Mouse (Mus musculus): ENCODE measurements around the gene Txndc9.
"Not testable (repeated sequence)": the region's sequence is repeated elsewhere in the genome, so short reads cannot be mapped to it uniquely, and the experiment has no call there.

Gene Txndc9

DNA sequence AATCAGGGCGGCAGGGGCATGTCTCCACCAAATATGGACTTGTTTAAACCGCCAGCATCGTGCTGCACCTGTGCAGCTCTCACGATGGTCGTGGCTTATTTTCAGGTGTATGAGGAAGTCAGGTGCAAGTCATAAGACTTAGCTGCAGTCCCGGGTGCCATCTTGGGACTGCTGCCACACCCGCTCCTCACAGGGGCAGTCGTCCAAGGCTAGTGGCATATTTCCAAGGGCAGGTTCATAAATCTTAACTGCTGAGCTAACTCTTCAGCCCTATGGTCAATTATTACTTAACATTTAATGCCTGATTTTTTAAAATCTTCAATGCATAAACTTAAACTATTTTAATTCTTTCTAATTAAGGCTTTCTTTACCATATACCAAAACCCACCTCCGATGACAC is 21.0 kb downstream of the Txndc9 start:
- DNase-seq (ENCODE audit: low read depth, low spot score): not testable (repeated sequence)

DNA sequence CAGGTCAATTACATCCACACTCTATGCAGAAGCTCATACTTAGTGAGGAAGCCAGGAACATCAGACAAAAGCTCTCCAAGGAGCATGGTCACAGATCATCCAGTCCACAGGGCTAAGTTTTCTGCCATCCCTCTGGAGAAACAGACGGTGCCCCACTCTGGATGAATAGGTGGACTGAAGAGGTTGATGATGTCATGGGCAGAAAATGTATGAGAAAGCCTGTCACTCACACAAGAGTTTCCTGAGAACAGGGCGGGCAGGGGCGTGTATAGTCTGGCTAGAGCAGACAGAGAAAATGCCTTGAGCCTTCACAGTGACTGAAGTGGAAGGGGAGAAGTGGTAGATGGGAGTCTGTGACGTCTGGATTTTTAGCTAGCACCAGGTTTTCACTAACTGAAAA is 26.2 kb downstream of the Txndc9 start:
- no peak for DNase-seq (ENCODE audit: low read depth, low spot score)

DNA sequence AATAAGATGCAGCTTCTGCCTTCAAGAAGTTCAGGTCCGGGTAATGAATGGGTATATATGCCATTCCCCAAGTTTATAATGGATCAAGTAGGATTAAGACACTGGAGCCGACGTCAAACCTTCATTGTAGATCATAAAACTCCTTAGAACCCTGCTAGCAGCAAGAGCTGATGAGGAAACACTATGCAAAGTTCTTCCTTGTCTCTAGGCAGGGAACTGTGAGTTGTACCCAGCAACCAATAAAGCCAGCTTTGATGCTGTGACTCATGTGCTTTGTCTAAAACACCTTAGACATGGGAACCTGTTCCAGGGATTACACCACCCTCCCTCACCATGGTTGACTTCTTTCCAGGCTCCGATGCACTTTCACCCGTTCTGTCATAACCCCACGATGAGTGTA is 28.9 kb downstream of the Txndc9 start:
- no peak for DNase-seq (ENCODE audit: low read depth, low spot score)

DNA sequence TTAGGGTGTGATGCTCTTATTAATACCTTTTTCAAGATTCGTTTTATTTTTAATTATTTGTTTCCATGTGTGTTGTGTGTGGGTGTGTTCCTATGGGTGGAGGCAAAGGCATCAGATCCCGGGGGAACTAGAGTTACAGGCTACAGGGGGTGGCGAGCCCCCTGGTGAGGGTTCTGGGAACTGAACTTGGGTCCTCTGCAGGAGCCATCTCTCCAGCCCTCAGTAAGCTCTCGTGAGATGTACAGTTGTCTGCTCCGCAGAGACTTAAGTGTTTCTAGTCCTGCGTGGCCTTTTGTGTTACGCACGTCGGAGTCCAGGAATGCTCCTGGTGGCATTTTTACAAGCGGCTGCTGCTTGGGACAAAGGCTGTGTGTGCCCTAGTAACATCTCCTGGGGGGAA is 32.1 kb downstream of the Txndc9 start:
- no peak for DNase-seq (ENCODE audit: low read depth, low spot score)

DNA sequence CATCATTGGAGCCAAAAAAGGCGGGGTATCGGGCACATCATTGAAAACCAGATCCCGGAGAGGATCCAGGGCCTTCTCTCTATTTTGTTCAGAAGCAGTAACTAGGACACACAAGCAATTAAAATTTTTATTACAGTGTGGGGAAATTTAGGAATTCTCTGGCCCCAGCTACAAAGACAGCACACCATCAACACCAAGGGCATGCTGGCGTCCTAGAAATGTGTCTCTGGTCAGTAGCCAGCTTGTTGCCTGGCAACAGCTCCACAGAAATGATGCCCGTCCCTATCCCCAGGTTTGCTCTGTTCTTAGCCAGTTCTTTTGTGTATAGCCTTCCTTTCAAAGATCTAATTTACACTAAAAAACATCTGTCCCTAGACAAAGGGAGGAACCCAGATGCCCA is 38.2 kb downstream of the Txndc9 start:
- no peak for DNase-seq (ENCODE audit: low read depth, low spot score)

DNA sequence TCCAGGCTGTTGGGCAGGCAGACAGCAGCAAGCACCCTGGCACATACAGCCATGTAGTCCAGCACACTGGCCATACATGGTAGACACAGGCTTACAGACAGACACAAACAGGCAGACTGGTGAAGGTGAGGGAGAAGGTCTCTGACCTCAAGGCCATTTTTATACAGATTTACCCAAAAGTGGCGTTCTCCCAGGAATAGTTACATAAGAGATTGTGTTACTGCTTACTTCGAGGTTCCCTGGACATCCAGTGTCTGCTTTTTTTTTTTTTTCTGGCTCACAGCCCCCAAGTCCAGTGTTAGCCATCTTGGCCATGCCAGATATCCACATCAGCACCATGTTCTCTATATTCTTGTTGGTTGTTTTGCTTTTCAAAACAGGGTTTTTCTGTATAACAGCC is 39.2 kb downstream of the Txndc9 start:
- DNase-seq (ENCODE audit: low read depth, low spot score): no peak

DNA sequence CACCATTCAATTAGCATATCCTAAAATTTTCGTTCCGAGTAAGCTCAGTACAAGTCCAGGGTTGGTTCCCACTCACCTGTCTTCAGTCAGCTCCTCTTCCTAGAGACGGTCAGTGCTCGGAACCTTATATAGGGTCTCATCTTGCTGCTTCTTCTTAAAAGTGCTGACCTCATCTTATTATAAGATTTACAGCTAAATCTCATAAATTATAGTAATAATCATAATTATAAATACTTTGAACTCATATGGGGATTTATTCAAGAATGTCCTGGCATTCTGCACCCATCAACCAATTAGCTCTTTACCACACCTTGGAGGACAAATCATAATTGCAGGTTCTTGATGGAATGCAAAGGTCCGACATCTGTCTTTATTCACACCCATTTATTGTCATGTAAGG is 40.0 kb downstream of the Txndc9 start, which contains the start of gene Lyg1:
Lyg1 (minus strand) TSS at position 101 of the 400 bp plus-strand sequence.
- no peak for DNase-seq (ENCODE audit: low read depth, low spot score)

DNA sequence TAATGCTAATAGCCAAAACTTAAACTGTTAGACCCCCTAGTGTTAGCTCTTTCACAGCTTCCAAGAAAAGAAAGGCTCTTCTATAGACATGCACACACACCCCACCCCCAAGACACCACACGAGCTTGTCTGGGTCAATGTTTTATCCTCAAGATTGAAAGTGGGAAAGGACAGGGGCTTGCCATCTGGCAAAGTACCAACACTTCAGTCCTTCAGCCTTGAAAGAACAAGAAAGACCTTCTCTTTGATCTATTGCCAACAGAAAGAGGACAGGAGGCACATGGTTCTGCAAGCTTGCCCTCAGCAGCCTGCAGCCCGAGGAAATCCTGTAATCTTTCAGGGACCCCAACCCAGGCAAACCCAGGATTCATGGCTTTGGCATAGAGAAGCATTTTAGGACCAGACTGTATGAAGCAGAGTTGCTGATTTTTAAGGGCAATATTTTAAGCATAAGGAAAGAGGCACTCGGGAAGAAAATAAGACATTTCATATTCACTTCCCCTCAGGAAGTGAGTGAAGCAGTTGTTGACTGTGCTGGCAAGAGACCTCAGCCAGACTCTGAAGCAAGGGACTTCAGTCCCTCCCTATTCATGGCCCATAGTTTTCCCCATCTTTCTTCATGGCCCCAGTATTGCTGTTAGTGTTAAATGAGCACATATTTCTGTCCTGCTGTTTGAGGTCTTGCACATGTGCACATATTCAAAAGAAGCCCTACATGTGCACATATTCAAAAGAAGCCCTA is 40.8 kb downstream of the Txndc9 start:
- DNase-seq (ENCODE audit: low read depth, low spot score): no peak

DNA sequence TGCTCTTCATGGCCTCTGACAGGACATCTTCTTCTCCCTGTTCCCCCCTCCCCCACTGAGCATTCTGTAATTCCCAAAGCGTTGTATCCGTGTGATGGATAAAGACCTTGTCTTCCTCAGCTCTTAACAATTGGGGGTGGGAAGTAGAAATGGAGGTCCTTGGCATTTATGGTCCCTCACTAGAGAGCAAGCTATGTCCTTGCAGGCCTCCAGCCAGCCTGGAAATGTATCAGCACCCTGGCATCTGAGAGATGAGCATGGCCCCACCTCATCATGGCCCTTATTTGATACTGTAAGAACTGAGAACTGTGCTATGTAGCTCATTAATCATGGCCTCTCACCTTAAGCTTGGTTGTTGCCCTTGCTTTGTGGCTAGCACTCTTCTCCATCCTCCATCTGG is 42.4 kb downstream of the Txndc9 start:
- no peak for DNase-seq (ENCODE audit: low read depth, low spot score)

DNA sequence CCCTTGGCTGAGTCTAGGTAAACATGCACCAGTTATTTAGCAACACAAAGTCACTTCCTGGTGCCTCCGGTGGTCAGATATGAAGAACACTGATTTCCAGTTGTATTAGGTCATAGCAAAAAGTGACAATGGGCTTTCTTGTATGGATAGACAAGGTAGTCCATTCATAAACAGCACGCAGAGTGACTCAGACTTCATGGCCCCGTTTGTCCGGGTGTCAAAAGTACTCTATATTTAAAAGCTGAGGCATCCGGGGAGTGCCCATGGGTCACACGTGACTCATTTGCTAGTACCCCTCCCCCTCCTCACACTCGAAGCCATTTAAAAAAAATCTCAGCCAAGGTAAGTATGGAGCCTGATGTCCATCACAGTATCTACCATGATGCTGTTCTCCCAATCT is 42.9 kb downstream of the Txndc9 start:
- no peak for DNase-seq (ENCODE audit: low read depth, low spot score)

DNA sequence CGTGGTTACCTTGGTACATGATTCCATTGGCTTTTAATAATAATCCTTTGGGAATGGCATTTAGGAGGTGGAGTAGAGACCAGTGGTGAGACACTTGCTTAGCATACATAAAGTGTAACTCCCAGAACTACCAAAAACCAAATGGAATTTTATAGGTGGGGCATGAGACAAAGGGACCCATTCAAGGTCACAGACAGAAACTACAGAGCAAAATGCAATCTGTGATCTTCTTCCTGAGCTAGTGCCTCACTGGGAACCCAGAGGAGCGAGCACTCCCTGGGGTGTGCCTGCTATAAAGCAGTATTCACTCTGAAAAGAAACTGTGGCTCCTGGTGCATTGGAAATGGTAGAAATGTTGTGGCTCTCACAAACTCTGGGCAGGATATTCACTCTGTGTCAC is 48.8 kb downstream of the Txndc9 start:
- DNase-seq (ENCODE audit: low read depth, low spot score): no peak
